Mouse (Mus musculus) heart, postnatal 0 days (tissue): Measurements from ENCODE around the gene Prkra.

Experiments used
- CTCF ChIP-seq: IDR thresholded peaks from 2 replicates; pipeline ENCODE4 v1.5.1; 2016; ENCODE audit warnings: antibody characterized with exemption, control low read depth, low read depth
- EP300 ChIP-seq: IDR thresholded peaks from 2 replicates; pipeline ENCODE4 v1.6.1; 2016; ENCODE audit warnings: antibody characterized with exemption, low read depth

GRCm38 (mm10) chr2:76673472-76674081 is 25.8 kb upstream of the Prkra start:
- TF ChIP-seq CTCF (peak; percentile 38), EP300 (no peak)
